Mouse (Mus musculus) gastrocnemius, postnatal 4 days (tissue): ENCODE results near the gene Rreb1. TPM values are rescaled to one million over a fixed set of nuclear protein-coding genes. Genes with fewer than 3 reads are reported as not detected.

Experiments
- DNase-seq, 2 experiments: peaks; one replicate each; pipeline ENCODE4 v3.0.0; 2021 to 2022; ENCODE audit warnings: low spot score in 2 of 2, mixed read lengths in 2 of 2
- total RNA-seq, 2 experiments: library from RNA; stranded (reverse); gene quantifications; 2 replicates each; pipeline ENCODE4 v1.2.3; 2021

The Rreb1 gene
- total RNA-seq, 2 experiments from 2014 or later: 51.0 to 53.6 TPM

GRCm38 (mm10) chr13:37851617-37852016 lies 73.4 kb downstream of the Rreb1 start:
- DNase-seq: no peak

- DNase-seq: no peak
Observed at GRCm38 (mm10) chr13:37852850-37853249, 74.7 kb downstream of the Rreb1 start.

DNA sequence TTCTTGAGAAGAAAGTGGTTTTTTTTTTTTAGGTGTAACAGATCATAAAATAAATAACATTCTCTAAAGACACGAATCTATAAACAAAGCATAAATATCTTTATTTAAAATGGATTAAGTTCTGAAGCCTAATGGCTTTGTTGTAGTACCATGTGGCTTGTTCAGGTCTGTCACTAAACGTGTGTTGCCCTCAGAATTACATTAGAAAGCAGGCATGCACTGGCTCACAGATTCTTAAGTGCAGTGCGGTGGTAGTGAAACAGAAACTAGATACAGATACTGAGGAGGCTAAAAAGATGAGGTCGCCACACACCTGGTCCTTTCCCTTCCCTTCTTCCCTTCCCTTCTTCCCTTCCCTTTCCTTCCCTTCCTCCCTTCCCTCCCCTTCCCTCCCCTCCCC lies 75.2 kb downstream of the Rreb1 start:
- DNase-seq: no peak

DNA sequence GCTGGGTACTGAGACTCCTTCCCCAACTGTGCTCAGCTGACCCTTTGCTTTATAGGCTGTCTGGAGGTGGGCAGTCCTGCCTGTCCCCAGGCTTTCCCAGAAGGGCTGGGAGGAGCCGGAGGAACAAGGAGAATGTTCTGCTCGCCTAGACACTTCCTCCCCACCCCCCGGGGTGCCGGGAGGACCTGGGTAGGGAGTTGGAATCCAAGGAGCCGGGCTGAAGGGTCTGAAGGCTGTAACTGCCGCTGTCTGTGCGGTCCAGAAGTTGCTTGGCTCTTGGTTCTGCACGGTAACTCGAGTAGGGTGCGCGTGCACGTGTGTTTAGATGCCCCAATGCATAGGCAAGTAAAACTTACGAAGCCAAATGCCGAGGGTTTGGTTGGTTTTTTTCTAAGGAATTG lies 75.8 kb downstream of the Rreb1 start:
- peak in 1 of 2 experiments; percentile 44 for DNase-seq

DNA sequence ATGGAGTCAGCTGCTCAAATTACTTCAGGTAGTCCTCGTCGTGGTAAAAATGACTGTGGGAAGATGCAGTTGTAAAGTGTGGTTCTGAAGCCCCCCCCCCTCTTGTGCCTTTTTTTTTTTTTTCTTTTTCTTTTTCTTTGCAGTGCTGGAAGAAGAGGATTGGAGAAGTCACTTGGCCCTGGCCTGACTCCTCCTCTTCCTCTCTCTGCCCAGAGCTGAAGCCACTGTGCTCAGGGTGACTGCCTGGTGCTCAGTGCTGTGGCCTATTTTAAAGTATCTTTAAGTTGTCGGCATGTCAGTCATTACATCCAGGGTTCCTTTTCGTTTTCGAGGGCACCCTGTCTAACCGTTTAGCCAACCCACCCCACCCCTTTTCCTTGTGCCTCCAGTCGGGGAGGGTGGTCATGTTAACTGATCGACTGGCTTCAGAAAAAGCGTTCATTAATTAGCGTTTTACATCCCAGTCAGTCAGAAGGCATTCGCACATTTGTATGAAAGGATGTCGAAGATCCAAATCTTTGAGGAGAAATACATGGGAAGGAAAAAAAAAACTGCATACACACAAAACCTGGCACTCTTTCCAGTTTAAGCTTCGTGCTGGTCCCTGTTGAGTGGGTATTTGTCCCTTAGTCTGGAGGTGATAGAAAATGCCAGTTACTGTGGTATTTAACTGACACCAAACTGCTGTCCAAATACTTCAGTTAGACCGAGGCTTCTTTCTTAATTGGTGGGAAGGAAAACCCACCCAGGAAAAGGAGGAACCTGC lies 76.4 kb downstream of the Rreb1 start:
- DNase-seq: no peak

GRCm38 (mm10) chr13:37855221-37855757 lies 77.1 kb downstream of the Rreb1 start:
- DNase-seq: no peak

- no peak for DNase-seq
Observed at GRCm38 (mm10) chr13:37855765-37856164, 77.6 kb downstream of the Rreb1 start.

DNA sequence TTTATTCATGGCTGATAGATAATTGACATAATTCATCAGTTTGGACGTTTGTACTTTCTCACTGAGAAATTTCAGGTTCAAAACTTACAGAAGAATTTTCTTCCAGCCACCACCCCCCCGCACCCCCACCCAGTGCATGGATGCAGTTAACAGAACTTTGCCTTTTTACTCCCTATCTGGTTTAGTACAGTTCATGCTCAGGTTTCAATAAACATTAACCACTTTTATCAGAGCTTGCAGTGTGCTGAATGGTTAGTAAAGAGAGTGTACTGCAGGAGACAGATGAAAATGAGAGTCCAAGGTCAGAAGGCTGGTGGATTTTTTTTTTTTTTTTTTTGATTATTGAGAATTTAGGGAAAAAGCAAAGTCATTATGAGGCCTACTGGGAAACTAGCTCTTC lies 78.3 kb downstream of the Rreb1 start:
- no peak for DNase-seq

- peak; percentile 87 to 90 for DNase-seq
Observed at GRCm38 (mm10) chr13:37857284-37858065, 79.3 kb downstream of the Rreb1 start.

- peak; percentile 32 to 55 for DNase-seq
Observed at GRCm38 (mm10) chr13:37858066-37858501, 79.9 kb downstream of the Rreb1 start.

DNA sequence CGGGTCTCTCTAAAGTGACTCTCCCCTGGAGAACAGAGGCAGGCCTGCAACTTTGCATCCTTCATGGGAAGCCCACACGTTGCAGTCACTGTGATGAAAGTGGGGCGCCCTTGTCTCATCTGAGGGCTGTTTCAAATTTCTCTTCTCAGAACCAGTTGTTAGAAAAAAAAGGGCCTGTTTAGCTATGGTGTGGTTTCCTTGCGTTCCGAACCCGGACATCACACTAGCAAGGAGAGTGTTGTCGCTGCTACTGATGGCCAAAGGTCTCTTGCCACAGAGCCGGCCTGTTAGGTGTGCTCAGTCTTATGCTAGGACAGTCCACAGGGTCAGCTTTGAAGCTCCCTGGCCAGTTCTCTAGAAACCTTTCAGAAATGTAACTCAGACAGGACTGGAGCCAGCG lies 80.3 kb downstream of the Rreb1 start:
- DNase-seq: no peak

GRCm38 (mm10) chr13:37859782-37860181 lies 81.6 kb downstream of the Rreb1 start:
- DNase-seq: no peak

DNA sequence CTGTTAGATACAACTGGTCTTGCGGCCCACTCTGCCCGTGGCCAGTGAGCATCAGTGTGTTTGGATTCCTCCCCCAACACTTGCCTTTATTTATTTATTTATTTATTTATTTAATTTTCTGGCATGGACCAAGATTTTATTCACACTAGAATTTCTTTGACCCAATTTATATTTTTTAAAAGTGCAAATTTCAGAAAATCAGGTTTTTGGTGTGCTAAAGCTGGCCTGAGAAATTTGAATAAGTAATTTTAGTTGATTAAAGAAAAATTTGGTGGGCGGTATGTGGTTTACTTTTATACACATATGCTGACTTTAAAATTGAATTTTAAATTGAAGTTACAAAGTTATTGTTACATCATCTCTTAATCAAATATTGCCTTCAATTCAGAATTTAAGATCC lies 82.0 kb downstream of the Rreb1 start:
- no peak for DNase-seq

GRCm38 (mm10) chr13:37860789-37861188 lies 82.6 kb downstream of the Rreb1 start:
- DNase-seq: no peak

- no peak for DNase-seq
Observed at GRCm38 (mm10) chr13:37862492-37862891, 84.3 kb downstream of the Rreb1 start.

GRCm38 (mm10) chr13:37863643-37864042 lies 85.4 kb downstream of the Rreb1 start:
- DNase-seq: no peak

GRCm38 (mm10) chr13:37864697-37865096 lies 86.5 kb downstream of the Rreb1 start:
- DNase-seq: no peak

GRCm38 (mm10) chr13:37866296-37866695 lies 88.1 kb downstream of the Rreb1 start:
- DNase-seq: no peak

DNA sequence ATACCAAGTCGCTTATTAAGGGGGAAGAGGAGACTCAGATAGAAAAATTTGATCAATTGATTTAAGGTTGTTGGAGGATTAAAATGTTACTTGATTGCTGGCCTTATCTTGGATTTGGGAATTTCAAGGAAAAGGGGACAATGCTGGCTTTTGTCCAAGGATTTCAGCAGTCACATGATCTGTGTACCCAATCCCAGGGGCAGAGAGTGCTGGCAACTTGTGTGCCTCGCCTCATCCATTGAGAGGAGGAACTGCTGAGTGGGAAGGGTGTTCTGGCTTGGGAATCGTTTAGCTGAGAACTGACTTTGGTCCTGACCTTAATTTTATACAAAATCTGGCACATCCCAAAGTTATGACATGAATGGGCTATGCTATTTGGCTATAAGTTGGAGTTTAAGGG lies 88.6 kb downstream of the Rreb1 start:
- DNase-seq: no peak

DNA sequence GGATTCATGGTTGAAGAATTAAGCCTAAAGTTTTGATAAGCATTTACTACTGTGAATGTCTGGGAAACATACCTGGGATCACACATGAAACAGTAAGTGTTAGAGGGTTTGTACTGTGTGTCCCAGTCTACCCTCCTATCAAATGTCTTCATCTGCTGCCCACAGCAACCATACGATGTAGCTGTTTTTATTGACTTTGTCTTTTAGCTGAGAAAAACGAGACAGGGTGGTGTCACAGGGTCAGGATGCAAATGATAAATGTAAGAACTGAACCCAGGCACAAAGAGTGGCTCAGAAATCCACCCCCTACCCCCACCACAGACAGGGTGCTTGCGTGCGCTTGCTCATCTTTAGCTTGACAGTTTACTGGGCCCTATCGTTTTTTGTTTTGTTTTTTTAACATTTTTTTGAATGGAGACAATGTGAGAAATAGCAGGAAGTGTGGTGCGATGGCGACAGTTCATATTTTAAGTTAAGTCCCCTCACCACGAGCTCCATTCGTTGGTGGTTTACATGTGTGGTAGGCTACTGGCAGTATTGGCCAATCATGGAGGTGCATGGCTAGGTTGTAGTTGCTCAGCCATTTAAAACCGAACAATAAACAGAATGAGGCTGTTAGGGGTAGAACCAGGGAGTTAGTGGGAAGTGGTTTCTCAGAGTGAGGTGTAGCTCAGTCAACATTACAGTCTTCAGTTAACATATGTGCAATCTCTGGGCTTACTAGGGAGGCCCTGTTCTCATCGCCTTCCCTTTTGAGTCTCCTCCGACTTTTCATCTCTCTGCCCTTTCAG lies 92.1 kb downstream of the Rreb1 start:
- DNase-seq: no peak

- DNase-seq: no peak
Observed at GRCm38 (mm10) chr13:37872142-37872835, 94.1 kb downstream of the Rreb1 start.
